Mouse (Mus musculus): ENCODE measurements around the gene Cdk5r1. TPM values are rescaled to one million over a fixed set of nuclear protein-coding genes. Genes with fewer than 3 reads are reported as not detected.

The Cdk5r1 gene
- polyA plus RNA-seq, 1 experiment from 2014 or later: 0.75 TPM

- DNase-seq (ENCODE audit: low spot score) (no peak), ATAC-seq (ENCODE audit: low FRiP score, low TSS enrichment) (no peak)
- Histone ChIP-seq H3K27ac (replicated peaks) (no peak overlapping the region), H3K27me3 (ENCODE audit: control insufficient read depth, insufficient read depth, low read length) (no peaks in the 10 kb centered on the region), H3K9ac (ENCODE audit: low read length) (no peak overlapping the region), H3K4me2 (replicated peaks; ENCODE audit: low read depth) (no peak overlapping the region), H3K9me3 (ENCODE audit: control insufficient read depth, low read length) (no peaks in the 10 kb centered on the region), H3K4me1 (replicated peaks; ENCODE audit: control insufficient read depth, insufficient read depth) (no peaks in the 10 kb centered on the region), H3K4me3 (ENCODE audit: low read depth, low read length) (no peak overlapping the region), H3K36me3 (ENCODE audit: control insufficient read depth, insufficient read depth, low read length) (no peaks in the 10 kb centered on the region)
- TF ChIP-seq EP300 (optimal IDR thresholded peaks at IDR 0.05) (no peak), CTCF (IDR thresholded peaks at IDR 0.05; ENCODE audit: low read depth) (no peak)
- 82% methylated on average over 6 of the region's 6 CpGs for WGBS
Observed at GRCm38 (mm10) chr11:80483536-80484067, 6.8 kb downstream of the Cdk5r1 start.

DNA sequence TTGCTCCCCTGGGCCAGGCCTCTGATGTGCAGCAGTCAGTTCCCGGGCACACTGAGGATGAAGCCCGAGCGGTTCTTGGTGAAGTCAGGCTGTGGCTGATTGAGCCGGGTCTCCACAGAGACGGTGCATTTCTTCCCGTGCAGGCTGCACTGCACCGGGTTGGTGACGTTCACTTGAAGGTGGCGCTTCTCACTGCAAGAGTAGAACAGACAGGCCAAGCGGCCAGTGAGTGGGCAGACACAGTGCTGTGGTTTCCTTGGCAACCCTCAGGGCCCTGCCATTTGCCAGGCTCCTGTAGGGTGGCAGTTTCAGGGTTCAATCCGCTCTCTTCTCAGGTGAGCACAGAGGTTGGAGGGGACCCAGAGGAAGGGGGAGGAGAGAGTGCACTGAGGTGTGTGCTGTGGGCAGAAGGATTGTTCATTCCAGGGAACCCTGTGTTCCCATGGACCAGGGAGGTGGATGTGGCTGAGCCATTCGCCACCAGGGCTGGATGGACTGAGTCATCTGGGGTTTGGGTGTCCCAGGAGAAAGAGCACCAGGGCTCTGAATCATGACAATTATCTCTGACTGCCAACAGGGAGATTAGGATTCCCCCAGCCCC lies 7.5 kb downstream of the Cdk5r1 start:
- Histone ChIP-seq H3K27me3 (ENCODE audit: control insufficient read depth, insufficient read depth, low read length) (no peaks in the 10 kb centered on the region), H3K9ac (ENCODE audit: low read length) (no peak overlapping the region), H3K4me2 (replicated peaks; ENCODE audit: low read depth) (no peak overlapping the region), H3K4me1 (replicated peaks; ENCODE audit: control insufficient read depth, insufficient read depth) (no peaks in the 10 kb centered on the region; the same call in 1 of the 2 replicates), H3K4me3 (ENCODE audit: low read depth, low read length) (no peak overlapping the region), H3K9me3 (ENCODE audit: control insufficient read depth, low read length) (no peaks in the 10 kb centered on the region), H3K27ac (replicated peaks) (no peak overlapping the region), H3K36me3 (ENCODE audit: control insufficient read depth, insufficient read depth, low read length) (no peaks in the 10 kb centered on the region)
- 54% methylated on average over 12 of the region's 12 CpGs for WGBS
- TF ChIP-seq CTCF (IDR thresholded peaks at IDR 0.05; ENCODE audit: low read depth): no peak
- no peak for TF ChIP-seq EP300 (optimal IDR thresholded peaks at IDR 0.05)
- ATAC-seq (ENCODE audit: low FRiP score, low TSS enrichment) (no peak), DNase-seq (ENCODE audit: low spot score) (no peak)

- H3K9me3 ChIP-seq (ENCODE audit: control insufficient read depth, low read length): no peaks in the 10 kb centered on the region
- H3K4me2 ChIP-seq (replicated peaks; ENCODE audit: low read depth): no peak overlapping the region
- H3K4me1 ChIP-seq (replicated peaks; ENCODE audit: control insufficient read depth, insufficient read depth): no peaks in the 10 kb centered on the region; the same call in 1 of the 2 replicates
- DNase-seq (ENCODE audit: low spot score): no peak
- ATAC-seq (ENCODE audit: low FRiP score, low TSS enrichment): no peak
- no peaks in the 10 kb centered on the region for H3K36me3 ChIP-seq (ENCODE audit: control insufficient read depth, insufficient read depth, low read length)
- no peaks in the 10 kb centered on the region for H3K27me3 ChIP-seq (ENCODE audit: control insufficient read depth, insufficient read depth, low read length)
- WGBS: 64% methylated on average over 9 of the region's 9 CpGs
- H3K27ac ChIP-seq (replicated peaks): no peak overlapping the region
- no peak overlapping the region for H3K4me3 ChIP-seq (ENCODE audit: low read depth, low read length)
- TF ChIP-seq EP300 (optimal IDR thresholded peaks at IDR 0.05) (no peak), CTCF (IDR thresholded peaks at IDR 0.05; ENCODE audit: low read depth) (no peak)
- no peak overlapping the region for H3K9ac ChIP-seq (ENCODE audit: low read length)
Observed at GRCm38 (mm10) chr11:80485120-80485551, 8.3 kb downstream of the Cdk5r1 start.

- no peaks in the 10 kb centered on the region for H3K27me3 ChIP-seq (ENCODE audit: control insufficient read depth, insufficient read depth, low read length)
- ATAC-seq (ENCODE audit: low FRiP score, low TSS enrichment): no peak
- no peak overlapping the region for H3K4me2 ChIP-seq (replicated peaks; ENCODE audit: low read depth)
- no peaks in the 10 kb centered on the region; the same call in 1 of the 2 replicates for H3K4me1 ChIP-seq (replicated peaks; ENCODE audit: control insufficient read depth, insufficient read depth)
- no peaks in the 10 kb centered on the region for H3K9me3 ChIP-seq (ENCODE audit: control insufficient read depth, low read length)
- 77% methylated on average over 10 of the region's 10 CpGs for WGBS
- H3K9ac ChIP-seq (ENCODE audit: low read length): no peak overlapping the region
- H3K4me3 ChIP-seq (ENCODE audit: low read depth, low read length): no peak overlapping the region
- TF ChIP-seq CTCF (IDR thresholded peaks at IDR 0.05; ENCODE audit: low read depth) (no peak), EP300 (optimal IDR thresholded peaks at IDR 0.05) (no peak)
- H3K27ac ChIP-seq (replicated peaks): no peak overlapping the region
- no peak for DNase-seq (ENCODE audit: low spot score)
- H3K36me3 ChIP-seq (ENCODE audit: control insufficient read depth, insufficient read depth, low read length): no peaks in the 10 kb centered on the region
Observed at GRCm38 (mm10) chr11:80485622-80486206, 8.9 kb downstream of the Cdk5r1 start.

DNA sequence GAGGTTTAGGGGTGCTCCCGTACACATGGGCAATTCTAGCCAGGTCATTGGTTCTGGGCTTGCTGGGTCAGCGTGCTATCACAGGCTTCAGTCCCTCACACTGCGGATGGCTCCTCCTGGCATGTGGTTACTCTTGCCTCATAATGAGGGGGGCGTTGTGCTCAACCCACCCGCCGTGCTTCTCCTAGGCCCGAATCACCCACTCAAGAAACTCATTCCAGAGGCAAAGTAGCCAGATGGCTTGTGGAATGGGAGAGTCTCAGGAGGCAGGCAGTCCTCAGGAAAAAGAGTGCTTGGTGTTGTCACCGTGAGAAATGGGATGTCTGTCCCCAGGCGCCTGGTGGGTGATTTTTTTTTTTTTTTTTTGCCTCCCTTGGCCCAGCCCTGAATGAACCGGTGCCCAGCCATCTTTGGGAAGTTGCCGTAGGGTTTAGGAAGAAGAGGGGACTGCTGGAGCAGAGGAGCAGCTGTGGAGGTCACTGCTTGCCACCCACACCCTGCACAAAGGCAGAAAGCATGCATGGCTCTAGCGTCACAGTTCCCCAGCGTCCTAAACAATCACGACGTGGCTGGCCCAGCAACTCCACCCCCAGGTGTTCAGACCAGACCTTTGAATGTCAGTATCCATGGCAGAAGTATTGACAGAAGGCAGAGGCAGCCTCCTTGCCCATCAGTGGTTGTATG lies 11.2 kb downstream of the Cdk5r1 start:
- no peak overlapping the region for H3K4me3 ChIP-seq (ENCODE audit: low read depth, low read length)
- H3K4me2 ChIP-seq (replicated peaks; ENCODE audit: low read depth): no peak overlapping the region
- H3K27ac ChIP-seq (replicated peaks): no peak overlapping the region
- no peaks in the 10 kb centered on the region for H3K9me3 ChIP-seq (ENCODE audit: control insufficient read depth, low read length)
- WGBS: 71% methylated on average over 15 of the region's 15 CpGs
- H3K9ac ChIP-seq (ENCODE audit: low read length): no peak overlapping the region
- DNase-seq (ENCODE audit: low spot score): no peak
- H3K4me1 ChIP-seq (replicated peaks; ENCODE audit: control insufficient read depth, insufficient read depth): no peaks in the 10 kb centered on the region; the same call in 1 of the 2 replicates
- TF ChIP-seq CTCF (IDR thresholded peaks at IDR 0.05; ENCODE audit: low read depth) (no peak), EP300 (optimal IDR thresholded peaks at IDR 0.05) (no peak)
- no peaks in the 10 kb centered on the region for H3K27me3 ChIP-seq (ENCODE audit: control insufficient read depth, insufficient read depth, low read length)
- no peak for ATAC-seq (ENCODE audit: low FRiP score, low TSS enrichment)
- H3K36me3 ChIP-seq (ENCODE audit: control insufficient read depth, insufficient read depth, low read length): no peaks in the 10 kb centered on the region
